Mouse (Mus musculus): ENCODE results near the gene Morn4.

- TF ChIP-seq MYOG (IDR thresholded peaks at IDR 0.05; ENCODE audit: control insufficient read depth in 1 of 3, insufficient read depth in 1 of 3, insufficient read length in 2 of 3, low read depth in 2 of 3) (no peak), MYOD1 (IDR thresholded peaks at IDR 0.05; ENCODE audit: control insufficient read depth in 1 of 3, insufficient read length in 2 of 3, low read depth in 2 of 3) (no peak), POLR2AphosphoS2 (IDR thresholded peaks at IDR 0.05; ENCODE audit: insufficient read length, low read depth) (no peak), POLR2A (IDR thresholded peaks at IDR 0.05; ENCODE audit: insufficient read length, low read depth) (no peak), REST (IDR thresholded peaks at IDR 0.05; ENCODE audit: insufficient read depth, insufficient read length) (no peak), TCF12 (IDR thresholded peaks at IDR 0.05; ENCODE audit: insufficient read depth, poor library complexity, severe bottlenecking) (no peak), SRF (IDR thresholded peaks at IDR 0.05; ENCODE audit: control insufficient read depth, insufficient read length, low read depth) (no peak)
Measured at GRCm38 (mm10) chr19:42051948-42052347, 34.2 kb downstream of the Morn4 start, which contains the start of gene 4933411K16Rik.
